Mouse (Mus musculus) adipocyte (in vitro differentiated cells): ENCODE data around the gene Gabpb2.
"Not testable (repeated sequence)": the region's sequence is repeated elsewhere in the genome, so short reads cannot be mapped to it uniquely, and the experiment has no call there.

Experiments
- DNase-seq: peaks from one replicate; pipeline ENCODE4 v3.0.0-alpha.2; 2016; ENCODE audit warnings: low spot score

Gabpb2 gene

GRCm38 (mm10) chr3:95231298-95232221 lies 13.8 kb upstream of the Gabpb2 start, which contains the start of gene Mllt11:
Gene Mllt11, minus strand, starts transcription at chr3:95232171.
- DNase-seq, result no peak

GRCm38 (mm10) chr3:95230495-95231297 lies 13.0 kb upstream of the Gabpb2 start:
- peak; percentile 68 for DNase-seq

GRCm38 (mm10) chr3:95229781-95230494 lies 12.2 kb upstream of the Gabpb2 start:
- peak; percentile 80 for DNase-seq

GRCm38 (mm10) chr3:95228894-95229780 lies 11.4 kb upstream of the Gabpb2 start:
- DNase-seq, result peak; percentile 44

GRCm38 (mm10) chr3:95228148-95228893 lies 10.6 kb upstream of the Gabpb2 start, which contains the start of gene Cdc42se1:
Gene Cdc42se1, plus strand, starts transcription at chr3:95228732.
- DNase-seq, result peak; percentile 77

GRCm38 (mm10) chr3:95227214-95227613 lies 9.5 kb upstream of the Gabpb2 start:
- peak; percentile 27 for DNase-seq

GRCm38 (mm10) chr3:95224295-95224694 lies 6.6 kb upstream of the Gabpb2 start:
- peak; percentile 47 for DNase-seq

GRCm38 (mm10) chr3:95223041-95223440 lies 5.3 kb upstream of the Gabpb2 start:
- no peak for DNase-seq

GRCm38 (mm10) chr3:95218466-95219137 lies 886 bp upstream of the Gabpb2 start:
- DNase-seq, result no peak

- DNase-seq, result no peak
Observed at GRCm38 (mm10) chr3:95216655-95217254, 961 bp downstream of the Gabpb2 start.

GRCm38 (mm10) chr3:95213609-95213975 lies 4.1 kb downstream of the Gabpb2 start:
- DNase-seq, result no peak

- not testable (repeated sequence) for DNase-seq
Observed at GRCm38 (mm10) chr3:95212889-95213608, 4.7 kb downstream of the Gabpb2 start.

GRCm38 (mm10) chr3:95210585-95210984 lies 7.1 kb downstream of the Gabpb2 start:
- DNase-seq, result no peak

- no peak for DNase-seq
Observed at GRCm38 (mm10) chr3:95208286-95208685, 9.4 kb downstream of the Gabpb2 start.

- DNase-seq, result no peak
Observed at GRCm38 (mm10) chr3:95203880-95204279, 13.8 kb downstream of the Gabpb2 start.

- DNase-seq, result no peak
Observed at GRCm38 (mm10) chr3:95200562-95200961, 17.2 kb downstream of the Gabpb2 start.

- DNase-seq, result no peak
Observed at GRCm38 (mm10) chr3:95200132-95200531, 17.6 kb downstream of the Gabpb2 start.

- DNase-seq, result no peak
Observed at GRCm38 (mm10) chr3:95199101-95199500, 18.6 kb downstream of the Gabpb2 start.

- no peak for DNase-seq
Observed at GRCm38 (mm10) chr3:95195772-95196171, 21.9 kb downstream of the Gabpb2 start.
